Mouse (Mus musculus): Measurements from ENCODE around the gene Zfp275.
"Not testable (repeated sequence)": the region's sequence is repeated elsewhere in the genome, so short reads cannot be mapped to it uniquely, and the experiment has no call there.

The Zfp275 gene

DNA sequence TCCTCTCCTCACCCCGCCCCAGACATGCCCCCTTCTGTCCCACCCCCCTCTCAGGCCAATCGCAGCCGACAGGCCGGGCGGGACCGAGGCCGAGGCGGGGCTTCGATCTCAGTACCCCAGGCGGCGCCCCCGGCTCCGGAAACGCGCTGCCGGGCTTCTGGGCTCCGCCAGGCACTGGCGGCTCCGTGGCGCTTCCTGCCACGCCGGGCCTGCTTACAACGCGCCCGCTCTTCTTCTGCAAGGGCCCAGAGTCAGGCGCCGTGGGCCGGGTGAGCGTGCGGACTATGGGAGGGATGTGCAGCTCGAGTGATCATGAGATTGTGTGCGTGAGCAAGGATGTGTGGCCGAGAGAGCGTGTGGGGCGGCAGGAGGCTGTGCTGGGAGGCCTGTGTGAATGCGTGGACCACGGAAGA lies at the start of gene Zfp275:
Gene Zfp275 (plus strand): TSS at position 139 of the 413 bp plus-strand sequence.
- DNase-seq (ENCODE audit: low read depth) = peak; percentile 69

DNA sequence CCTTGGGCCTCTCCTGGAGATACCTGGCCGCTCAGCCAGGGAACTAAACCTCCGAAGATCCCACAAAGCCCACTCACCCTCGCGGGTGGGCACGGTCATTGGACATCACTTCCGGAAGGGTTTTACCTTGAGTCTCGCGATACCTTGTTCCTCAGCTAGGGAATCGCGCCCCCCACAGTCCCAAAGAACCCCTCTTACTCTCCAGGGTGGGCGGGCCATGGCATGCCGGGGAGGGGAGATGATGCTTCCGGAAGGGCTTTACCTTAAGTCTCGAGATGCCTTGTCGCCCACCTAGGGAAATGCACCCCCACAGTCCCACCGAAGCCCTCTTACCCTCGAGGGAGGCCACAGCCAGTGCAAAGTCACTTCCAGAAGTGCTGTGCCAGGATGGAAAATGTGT lies 49.5 kb upstream of the Zfp275 start, which contains the start of the genes Xlr5a and Xlr5c:
Gene Xlr5a (minus strand): TSS at position 101 of the 400 bp plus-strand sequence.
Gene Xlr5c (minus strand): TSS at position 101 of the 400 bp plus-strand sequence.
- DNase-seq (ENCODE audit: low read depth) = not testable (repeated sequence)

DNA sequence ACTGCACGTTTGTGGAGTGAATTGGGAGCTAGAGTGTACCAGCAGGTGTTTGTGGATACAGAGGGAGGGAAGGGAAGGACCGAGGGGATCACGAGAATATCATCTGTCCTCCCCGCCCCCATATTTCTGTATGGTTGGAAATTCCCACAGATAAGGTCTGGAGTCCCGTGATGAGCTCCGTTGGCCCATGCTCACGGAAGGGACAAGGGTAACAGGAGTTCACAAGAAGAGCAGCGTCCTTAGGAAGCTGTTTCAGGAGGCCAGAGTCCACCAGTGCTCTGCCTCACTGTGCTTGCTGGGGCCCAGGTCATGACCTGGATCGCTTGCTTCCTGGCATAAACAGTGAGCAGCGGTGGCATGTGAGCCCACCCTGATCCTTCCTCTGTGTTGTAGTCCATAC lies 46.7 kb upstream of the Zfp275 start:
- not testable (repeated sequence) for DNase-seq (ENCODE audit: low read depth)

DNA sequence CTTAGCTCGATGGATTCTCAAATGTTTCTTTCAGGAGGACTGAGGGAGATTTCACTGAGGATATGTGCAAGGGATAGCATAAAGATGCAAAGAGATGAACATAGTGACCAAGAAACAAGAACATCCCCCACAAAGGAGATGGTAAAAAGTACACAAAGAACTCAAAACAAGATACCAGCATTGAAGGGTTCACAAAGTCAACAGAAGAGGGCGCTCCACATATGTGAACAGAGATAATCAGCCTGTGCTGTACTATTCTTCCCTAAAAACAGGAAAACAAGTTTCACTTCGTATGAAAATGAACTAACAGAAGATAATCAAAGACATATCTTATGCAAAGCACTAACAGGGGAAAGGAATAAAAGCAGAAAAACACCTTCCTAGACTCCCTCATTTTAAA lies 29.9 kb upstream of the Zfp275 start:
- peak; percentile 54 for DNase-seq (ENCODE audit: low read depth)

DNA sequence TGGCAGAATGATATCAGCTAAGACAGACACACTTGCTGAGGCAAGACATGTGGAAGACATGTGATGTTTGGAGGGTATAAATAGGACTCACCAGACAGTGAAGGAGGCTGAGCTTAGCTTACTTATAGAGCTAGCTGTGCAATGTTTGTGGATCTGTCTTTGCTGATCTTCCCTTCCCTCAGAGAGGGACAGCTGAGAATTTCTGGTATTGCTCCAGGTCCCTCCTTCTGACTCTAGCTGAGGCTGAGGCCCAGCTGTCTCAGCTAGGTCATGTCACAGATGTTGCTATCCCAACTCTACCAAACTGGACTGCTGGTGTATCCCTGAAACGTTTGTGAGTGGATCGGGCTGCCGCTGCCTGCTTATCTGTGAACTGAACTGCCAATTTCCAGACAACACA lies 21.4 kb upstream of the Zfp275 start:
- DNase-seq (ENCODE audit: low read depth) = no peak

DNA sequence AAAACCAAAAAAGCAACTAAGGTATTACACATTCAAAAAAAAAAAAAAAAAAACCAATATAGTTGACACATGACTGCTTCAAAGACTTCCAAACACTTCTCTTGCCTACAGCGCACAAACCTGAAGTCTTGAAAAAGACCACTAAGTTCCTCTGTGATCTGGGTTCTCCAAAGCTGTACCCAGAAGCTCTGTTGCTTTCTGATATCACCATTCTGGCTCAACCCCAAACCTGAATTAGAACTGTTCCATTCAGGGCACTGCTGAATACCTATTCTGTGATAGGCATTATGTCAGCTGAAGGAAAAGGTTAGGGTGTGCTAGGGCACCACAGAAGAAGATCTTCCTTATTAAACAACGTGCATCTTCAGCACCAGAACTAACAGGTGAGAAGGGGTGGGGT lies 15.2 kb upstream of the Zfp275 start:
- no peak for DNase-seq (ENCODE audit: low read depth)

DNA sequence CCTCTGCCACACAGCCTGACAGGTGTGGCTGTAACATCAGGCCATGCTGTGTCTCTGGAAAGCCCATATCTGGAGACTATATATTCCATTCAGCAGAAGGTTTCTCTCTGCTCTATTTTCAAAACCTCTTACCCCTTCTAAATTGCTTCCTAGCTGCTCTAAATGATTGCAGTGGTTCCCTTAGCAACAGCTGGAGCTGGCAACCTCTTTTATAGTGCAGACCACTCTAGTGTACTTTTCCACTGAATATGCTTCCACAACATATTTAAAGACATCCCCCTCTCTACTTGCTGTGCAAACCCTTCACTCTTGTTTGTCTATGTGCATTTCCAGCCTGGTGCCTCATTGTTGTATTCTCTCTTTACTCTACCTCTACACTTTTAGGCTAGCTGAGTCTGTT lies 8.9 kb upstream of the Zfp275 start:
- DNase-seq (ENCODE audit: low read depth) = no peak

DNA sequence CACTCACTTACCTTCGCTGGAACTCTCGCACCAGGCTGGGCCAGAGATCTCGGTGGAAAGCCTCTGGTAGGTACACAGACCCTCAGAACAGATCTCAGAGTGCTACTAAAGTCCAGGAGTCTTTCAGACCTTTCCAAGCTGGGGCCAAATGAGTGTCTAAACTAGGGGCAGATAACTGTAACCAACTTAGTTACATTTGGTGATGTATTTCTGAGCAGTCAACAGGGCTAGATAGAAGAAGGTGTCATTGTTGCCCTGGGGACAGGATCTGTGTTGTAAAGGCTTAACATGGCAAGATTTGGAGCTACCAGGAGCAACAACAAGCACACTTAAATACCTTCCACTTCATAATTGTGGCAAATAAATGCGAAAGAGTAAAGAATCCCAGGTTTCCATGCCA lies 5.7 kb upstream of the Zfp275 start, which contains the start of gene Gm45015:
Gene Gm45015 (minus strand): TSS at position 101 of the 400 bp plus-strand sequence.
- no peak for DNase-seq (ENCODE audit: low read depth)

DNA sequence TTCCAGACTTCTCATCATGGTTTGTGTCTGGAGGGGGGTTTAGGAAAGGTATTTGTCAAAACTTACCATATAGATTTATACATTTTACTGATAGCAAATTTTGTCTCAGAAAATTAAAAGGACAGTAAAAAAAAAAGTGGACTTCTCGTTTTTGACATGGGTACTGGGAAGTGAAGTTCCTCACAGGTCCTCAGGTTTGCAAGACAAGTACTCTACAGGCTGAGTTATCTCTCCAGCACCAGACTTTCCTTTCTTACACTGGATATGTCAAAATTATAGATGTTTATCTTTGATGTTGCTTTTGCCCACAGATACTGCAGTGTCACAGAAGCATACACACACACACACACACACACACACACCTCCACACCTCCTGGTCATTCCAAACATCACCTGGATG lies 948 bp upstream of the Zfp275 start:
- peak; percentile 41 for DNase-seq (ENCODE audit: low read depth)

DNA sequence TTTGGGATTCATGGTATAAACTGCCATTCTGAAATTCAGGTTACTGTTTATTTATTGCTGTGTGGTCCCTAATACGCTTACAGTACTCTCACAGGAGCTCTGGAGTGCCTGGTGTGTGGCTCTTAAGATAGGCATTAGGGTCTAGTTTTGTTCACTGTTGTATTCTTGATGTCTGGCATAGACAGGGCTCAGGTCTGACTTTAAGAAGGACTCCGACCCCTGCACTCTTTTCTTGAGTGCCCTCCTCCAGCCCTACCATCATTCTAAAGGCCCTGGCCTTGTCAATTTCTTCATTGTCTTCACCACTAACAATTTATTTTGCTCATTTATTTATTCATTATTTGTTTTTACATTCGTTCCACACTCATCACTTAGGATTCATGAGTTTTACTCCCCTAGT lies 353 bp upstream of the Zfp275 start:
- DNase-seq (ENCODE audit: low read depth) = peak; percentile 1

DNA sequence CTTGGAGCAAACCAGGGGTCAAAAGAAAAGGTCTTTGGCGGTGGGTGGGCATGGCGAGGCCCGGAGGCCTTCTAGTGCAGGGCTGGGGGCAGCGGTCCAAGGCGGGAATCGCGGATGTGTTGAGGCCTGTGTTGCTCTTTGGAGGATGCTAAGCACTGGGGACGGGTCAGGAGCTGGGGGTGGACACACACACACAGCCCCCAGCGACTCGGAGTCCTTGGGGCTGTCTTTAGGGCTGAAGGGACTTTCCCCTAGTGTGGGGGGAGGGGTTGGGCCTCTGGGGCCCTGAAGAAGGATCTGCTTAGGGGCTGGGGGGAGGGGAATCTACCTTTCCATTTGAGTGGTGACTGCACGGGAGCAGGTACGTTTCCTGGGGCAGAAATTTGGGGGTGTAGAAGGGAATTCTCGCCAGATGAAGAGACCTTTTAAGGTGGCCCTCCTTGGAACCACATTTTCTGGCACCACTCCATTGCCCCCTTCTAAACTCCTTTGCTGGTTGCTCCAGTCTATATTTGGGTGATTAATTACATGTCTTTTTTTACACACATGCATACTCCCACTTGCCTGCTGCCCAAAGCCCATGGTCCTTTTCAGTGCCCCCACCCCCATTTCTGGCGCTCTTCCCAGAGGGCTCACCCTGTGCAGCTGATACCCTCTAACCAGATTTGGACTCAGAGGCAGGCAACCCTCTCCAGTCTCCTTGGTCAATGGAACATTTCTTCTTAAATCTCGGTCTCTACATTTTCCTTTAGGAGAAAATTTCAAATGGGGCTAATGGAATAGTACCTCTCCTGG lies 717 bp downstream of the Zfp275 start:
- no peak for DNase-seq (ENCODE audit: low read depth)

DNA sequence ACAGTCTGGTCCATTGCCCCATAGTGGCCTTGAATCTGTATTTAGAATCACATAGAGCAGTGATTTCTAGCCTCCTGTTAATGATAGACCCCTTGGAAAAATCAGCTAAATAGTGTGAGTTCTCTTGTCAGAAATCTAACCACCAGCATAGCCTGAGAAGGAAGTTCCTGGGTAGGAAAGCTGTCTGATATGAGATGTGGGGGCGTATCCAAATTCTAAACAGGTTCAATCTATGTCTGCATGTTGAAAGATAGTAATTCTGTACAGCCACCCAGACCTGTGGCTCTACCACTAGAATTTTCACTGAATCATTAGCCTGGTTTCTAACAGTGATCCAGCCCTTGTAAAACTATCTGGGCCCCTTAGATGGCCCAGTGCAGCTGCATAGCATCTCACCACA lies 1.4 kb downstream of the Zfp275 start:
- peak; percentile 33 for DNase-seq (ENCODE audit: low read depth)

DNA sequence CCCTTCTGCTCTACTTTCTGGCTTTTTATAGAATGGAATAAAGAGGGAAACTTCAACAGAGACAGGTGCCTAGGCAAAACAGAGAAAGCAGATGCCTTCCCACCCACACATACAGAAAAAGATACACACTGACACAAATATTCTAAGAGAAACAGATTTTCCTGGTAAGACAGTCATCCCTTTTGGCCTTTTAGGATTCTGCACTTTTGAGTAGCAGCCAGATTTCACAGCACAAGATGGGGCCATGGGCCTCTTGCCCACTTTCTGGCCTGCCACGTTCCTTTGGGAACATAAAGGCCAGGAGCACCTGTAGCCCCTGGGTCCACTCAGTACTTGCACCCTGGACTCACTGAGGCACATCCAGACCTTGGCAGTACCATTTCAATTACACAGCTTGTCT lies 1.9 kb downstream of the Zfp275 start:
- DNase-seq (ENCODE audit: low read depth) = no peak

DNA sequence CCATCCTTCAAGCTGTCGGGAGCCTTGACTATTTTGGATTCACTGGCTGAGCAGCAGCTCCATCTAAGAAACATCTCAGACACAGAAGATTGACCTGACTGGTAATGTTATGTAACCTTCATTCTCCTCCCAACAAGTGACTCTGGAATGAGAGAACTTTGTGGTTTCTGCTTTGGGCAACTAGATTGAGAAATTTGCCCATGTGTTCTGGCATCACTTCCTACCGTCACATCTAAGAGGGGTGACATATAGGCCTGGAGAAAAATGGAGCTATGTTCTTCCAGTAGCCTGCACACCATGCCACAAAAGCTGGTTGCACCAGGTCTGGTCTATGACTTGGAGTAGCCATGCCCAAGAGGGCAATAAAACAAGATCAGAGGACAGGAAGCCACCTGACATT lies 13.7 kb downstream of the Zfp275 start:
- peak; percentile 67 for DNase-seq (ENCODE audit: low read depth)

DNA sequence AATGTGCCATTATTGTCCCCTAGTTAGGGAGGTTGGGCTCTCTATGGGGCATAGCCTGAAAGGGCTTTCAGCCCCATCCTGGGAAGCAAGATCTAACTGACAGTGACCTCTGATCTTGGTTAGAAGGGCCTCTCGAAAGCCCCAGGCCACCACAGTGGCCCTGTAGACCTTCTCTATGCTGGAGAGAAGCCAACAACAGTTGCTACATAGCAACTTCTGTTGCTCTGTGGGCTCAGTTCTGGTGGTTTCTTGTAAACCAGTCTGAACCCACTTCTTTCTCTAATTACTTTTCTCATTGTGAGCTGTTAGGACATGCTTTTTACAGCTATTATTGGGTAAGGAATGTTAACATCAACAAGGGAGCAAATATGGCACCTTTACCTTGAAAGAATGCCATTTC lies 14.3 kb downstream of the Zfp275 start:
- DNase-seq (ENCODE audit: low read depth) = peak; percentile 41

DNA sequence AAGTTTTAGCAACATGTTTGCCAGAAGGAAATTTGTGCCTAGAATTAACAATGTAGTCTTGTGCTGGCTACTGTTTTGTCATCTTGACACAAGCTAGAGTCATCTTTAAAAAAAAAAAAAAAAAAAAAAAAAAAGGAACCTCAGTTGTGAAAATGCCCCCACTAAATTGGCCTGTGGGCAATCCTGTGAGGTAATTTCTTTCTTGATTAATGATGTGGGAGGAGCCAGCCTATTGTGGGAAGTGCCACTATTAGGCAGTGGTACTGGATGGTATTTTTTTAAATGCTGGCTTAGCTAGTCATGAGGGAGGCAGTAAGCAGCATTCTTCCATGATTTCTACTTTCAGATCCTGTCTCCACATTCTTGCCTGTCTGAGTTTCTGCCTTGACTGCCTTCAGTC lies 20.9 kb downstream of the Zfp275 start:
- peak; percentile 38 for DNase-seq (ENCODE audit: low read depth)

DNA sequence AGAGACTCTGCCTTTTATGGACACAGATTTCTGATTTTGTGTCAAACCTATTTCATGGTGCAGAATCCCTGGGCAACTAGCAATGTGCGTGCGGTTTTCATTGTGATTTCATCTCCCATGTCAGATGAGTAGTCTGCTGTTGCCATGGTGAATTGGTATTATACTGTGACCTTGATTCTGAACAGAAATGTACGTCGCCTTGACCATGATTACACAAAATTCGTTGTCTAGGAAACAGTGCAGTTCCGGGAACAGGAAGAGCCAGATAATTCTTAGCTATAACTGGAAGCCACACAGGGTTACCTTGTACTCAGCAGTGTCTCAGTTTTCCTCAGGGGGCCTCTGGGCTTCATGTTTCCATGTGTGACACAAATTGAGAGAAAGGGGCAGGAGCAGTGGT lies 42.0 kb downstream of the Zfp275 start:
- peak; percentile 40 for DNase-seq (ENCODE audit: low read depth)

DNA sequence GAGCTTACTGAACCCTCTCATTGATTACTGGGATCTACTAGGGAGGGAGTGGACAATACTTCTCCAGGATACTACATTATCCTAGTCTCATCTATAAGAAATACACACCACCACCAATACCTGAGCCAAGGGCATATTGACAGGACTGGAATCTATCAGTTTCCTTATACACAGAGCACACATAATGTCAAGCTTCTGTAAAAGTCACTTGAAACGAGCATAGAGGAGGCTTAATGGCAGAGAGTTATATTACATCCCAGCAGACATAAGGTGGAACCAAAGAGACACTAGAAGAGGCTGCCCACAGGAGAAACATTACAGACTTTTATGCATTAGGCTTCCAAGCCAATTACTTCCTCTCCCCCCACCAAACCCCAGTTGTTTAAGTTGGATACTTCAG lies 42.5 kb downstream of the Zfp275 start:
- DNase-seq (ENCODE audit: low read depth) = no peak

DNA sequence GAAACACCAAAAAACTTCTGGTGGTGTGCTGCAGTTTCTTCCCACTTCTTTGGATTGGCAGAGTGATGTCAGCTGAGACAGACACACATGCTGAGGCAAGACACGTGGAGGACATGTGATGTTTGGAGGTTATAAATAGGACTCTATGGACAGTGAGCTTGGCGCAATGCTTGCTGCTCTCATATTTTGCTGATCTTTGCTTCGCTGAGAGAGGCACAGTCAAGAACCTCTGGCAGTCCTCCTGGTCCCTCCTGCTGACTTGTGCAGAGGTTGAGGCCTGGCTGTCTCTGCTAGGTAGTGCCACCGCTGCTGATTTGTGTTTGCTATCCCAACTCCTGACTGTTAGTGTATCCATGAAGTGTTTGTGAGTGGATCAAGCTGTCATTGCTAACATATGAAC lies 49.1 kb downstream of the Zfp275 start:
- DNase-seq (ENCODE audit: low read depth) = no peak

DNA sequence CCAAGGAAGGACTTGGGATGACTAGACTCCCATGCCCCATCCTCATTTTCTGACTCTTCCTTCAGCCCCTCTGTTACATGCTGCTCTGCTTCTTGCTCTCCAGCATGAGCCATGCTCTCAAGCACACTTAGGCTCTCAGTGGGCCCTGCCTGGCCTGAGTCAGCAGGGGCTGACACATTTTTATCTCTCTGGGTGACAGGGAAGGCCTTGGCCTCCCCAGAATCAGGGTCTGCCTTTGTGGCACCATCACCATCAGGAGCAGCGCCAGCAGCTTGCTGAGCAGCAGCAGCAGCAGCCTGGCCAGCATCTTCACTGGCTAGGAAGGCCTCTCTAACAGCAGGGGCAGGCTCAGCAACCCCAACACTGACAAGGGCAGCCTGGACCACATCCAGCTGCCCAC lies 54.0 kb downstream of the Zfp275 start:
- no peak for DNase-seq (ENCODE audit: low read depth)

DNA sequence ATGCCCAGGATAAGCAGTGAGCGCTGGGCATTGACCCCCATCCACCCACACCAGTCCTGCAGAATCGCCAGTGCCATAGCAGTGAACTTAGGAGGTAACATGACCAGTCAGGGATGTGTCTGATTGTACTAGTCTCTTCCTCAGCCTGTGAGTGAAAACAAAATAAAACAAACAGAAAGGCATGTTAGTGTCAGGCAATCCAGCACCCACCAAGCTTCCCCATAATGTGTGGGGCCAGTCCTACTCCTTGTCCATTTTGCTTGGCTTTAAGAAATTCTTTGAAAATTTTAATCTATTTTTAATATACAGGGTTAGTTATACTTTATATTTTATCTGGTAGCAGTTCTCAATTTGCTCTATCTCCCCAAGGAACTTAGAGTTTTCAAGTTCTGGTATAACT lies 56.2 kb downstream of the Zfp275 start, which contains the start of gene Gm18336:
Gene Gm18336 (minus strand): TSS at position 101 of the 400 bp plus-strand sequence.
- DNase-seq (ENCODE audit: low read depth) = not testable (repeated sequence)

DNA sequence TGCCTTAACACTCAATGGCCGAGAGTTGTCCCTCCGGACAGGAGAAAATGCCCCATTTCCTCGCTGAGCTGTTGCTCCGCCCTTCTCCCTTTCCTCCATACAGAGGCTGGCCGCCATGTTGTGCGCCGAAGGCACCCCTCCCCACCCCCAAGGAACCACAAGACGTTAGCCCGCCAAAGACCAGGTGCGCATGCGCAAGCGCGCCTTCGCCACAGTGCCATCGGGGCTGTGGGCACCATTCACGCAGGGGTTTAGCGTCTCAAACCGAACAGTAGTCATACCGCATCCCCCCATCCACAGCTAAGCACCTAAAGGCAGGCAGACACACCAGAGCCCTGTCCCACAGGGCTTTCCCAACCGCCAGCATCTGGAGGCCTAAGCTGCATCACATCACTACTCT lies 58.5 kb downstream of the Zfp275 start:
- DNase-seq (ENCODE audit: low read depth) = no peak

DNA sequence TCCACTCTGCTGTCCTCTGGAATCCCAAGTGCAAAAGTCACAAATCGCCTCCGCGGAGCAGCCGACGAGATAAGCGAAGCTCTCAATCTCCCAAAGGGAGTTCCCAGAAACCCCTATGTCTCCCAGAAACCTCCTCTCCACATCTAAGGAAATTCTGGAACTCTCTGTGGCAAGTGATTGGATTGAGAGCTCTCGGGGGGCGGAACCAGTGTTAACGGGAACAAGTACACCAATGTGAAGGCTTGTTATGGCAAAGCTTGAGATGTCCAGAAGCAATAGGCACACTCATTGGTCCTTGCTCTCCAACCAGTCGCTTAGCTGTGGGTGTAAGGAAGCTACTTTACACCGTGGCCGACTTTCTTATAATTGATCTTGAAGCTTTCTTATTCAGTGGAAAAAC lies 59.2 kb downstream of the Zfp275 start:
- DNase-seq (ENCODE audit: low read depth) = no peak

All from 416B (cell line).